Mouse (Mus musculus): ENCODE measurements around the gene Usp18. TPM values are rescaled to one million over a fixed set of nuclear protein-coding genes. Genes with fewer than 3 reads are reported as not detected.

Usp18 gene
- polyA plus RNA-seq, 1 experiment, result 4.3 TPM

GRCm38 (mm10) chr6:121215336-121215735 is 30.4 kb upstream of the Usp18 start:
- TF ChIP-seq POLR2A (IDR thresholded peaks at IDR 0.05; ENCODE audit: insufficient read depth, low read length) (no peak), EP300 (IDR thresholded peaks at IDR 0.05; ENCODE audit: insufficient read depth, low read depth, low read length) (no peak), CTCF (IDR thresholded peaks at IDR 0.05; ENCODE audit: low read depth, low read length) (no peak)
- peaks cover 4% of the 10 kb centered on the region for H3K4me1 ChIP-seq (ENCODE audit: control insufficient read depth, insufficient read depth, low read length)
- no peak overlapping the region for H3K9ac ChIP-seq (ENCODE audit: low read depth, poor library complexity, severe bottlenecking)
- no peaks in the 10 kb centered on the region for H3K27me3 ChIP-seq (ENCODE audit: control insufficient read depth, insufficient read depth, low read length, poor library complexity, severe bottlenecking)
- no peaks in the 10 kb centered on the region for H3K9me3 ChIP-seq (replicated peaks; ENCODE audit: control insufficient read depth, insufficient read depth, low read length, poor library complexity, severe bottlenecking)
- H3K4me3 ChIP-seq (ENCODE audit: low read depth, low read length), result no peak overlapping the region
- H3K27ac ChIP-seq (ENCODE audit: insufficient read depth, low read length), result no peak overlapping the region
- H3K36me3 ChIP-seq (ENCODE audit: control insufficient read depth, insufficient read depth, low read length, poor library complexity, severe bottlenecking), result no peaks in the 10 kb centered on the region

- Histone ChIP-seq H3K4me1 (ENCODE audit: control insufficient read depth, insufficient read depth, low read length) (peaks cover 4% of the 10 kb centered on the region), H3K9ac (ENCODE audit: low read depth, poor library complexity, severe bottlenecking) (no peak overlapping the region), H3K36me3 (ENCODE audit: control insufficient read depth, insufficient read depth, low read length, poor library complexity, severe bottlenecking) (no peaks in the 10 kb centered on the region), H3K4me3 (ENCODE audit: low read depth, low read length) (no peak overlapping the region), H3K9me3 (replicated peaks; ENCODE audit: control insufficient read depth, insufficient read depth, low read length, poor library complexity, severe bottlenecking) (no peaks in the 10 kb centered on the region), H3K27ac (ENCODE audit: insufficient read depth, low read length) (no peak overlapping the region), H3K27me3 (ENCODE audit: control insufficient read depth, insufficient read depth, low read length, poor library complexity, severe bottlenecking) (no peaks in the 10 kb centered on the region)
- TF ChIP-seq EP300 (IDR thresholded peaks at IDR 0.05; ENCODE audit: insufficient read depth, low read depth, low read length) (no peak), POLR2A (IDR thresholded peaks at IDR 0.05; ENCODE audit: insufficient read depth, low read length) (no peak), CTCF (IDR thresholded peaks at IDR 0.05; ENCODE audit: low read depth, low read length) (no peak)
Measured at GRCm38 (mm10) chr6:121215896-121216295, 29.8 kb upstream of the Usp18 start.

GRCm38 (mm10) chr6:121216589-121217255 is 29.0 kb upstream of the Usp18 start:
- Histone ChIP-seq H3K9me3 (replicated peaks; ENCODE audit: control insufficient read depth, insufficient read depth, low read length, poor library complexity, severe bottlenecking) (no peaks in the 10 kb centered on the region), H3K9ac (ENCODE audit: low read depth, poor library complexity, severe bottlenecking) (no peak overlapping the region), H3K27ac (ENCODE audit: insufficient read depth, low read length) (no peak overlapping the region), H3K4me1 (ENCODE audit: control insufficient read depth, insufficient read depth, low read length) (peaks cover 2% of the 10 kb centered on the region), H3K4me3 (ENCODE audit: low read depth, low read length) (no peak overlapping the region), H3K27me3 (ENCODE audit: control insufficient read depth, insufficient read depth, low read length, poor library complexity, severe bottlenecking) (no peaks in the 10 kb centered on the region), H3K36me3 (ENCODE audit: control insufficient read depth, insufficient read depth, low read length, poor library complexity, severe bottlenecking) (no peaks in the 10 kb centered on the region)
- TF ChIP-seq EP300 (IDR thresholded peaks at IDR 0.05; ENCODE audit: insufficient read depth, low read depth, low read length) (no peak), POLR2A (IDR thresholded peaks at IDR 0.05; ENCODE audit: insufficient read depth, low read length) (no peak), CTCF (IDR thresholded peaks at IDR 0.05; ENCODE audit: low read depth, low read length) (no peak)

- Histone ChIP-seq H3K9me3 (replicated peaks; ENCODE audit: control insufficient read depth, insufficient read depth, low read length, poor library complexity, severe bottlenecking) (no peaks in the 10 kb centered on the region), H3K9ac (ENCODE audit: low read depth, poor library complexity, severe bottlenecking) (no peak overlapping the region), H3K27ac (ENCODE audit: insufficient read depth, low read length) (no peak overlapping the region), H3K4me3 (ENCODE audit: low read depth, low read length) (no peak overlapping the region), H3K36me3 (ENCODE audit: control insufficient read depth, insufficient read depth, low read length, poor library complexity, severe bottlenecking) (no peaks in the 10 kb centered on the region), H3K27me3 (ENCODE audit: control insufficient read depth, insufficient read depth, low read length, poor library complexity, severe bottlenecking) (no peaks in the 10 kb centered on the region), H3K4me1 (ENCODE audit: control insufficient read depth, insufficient read depth, low read length) (no peaks in the 10 kb centered on the region)
- TF ChIP-seq POLR2A (IDR thresholded peaks at IDR 0.05; ENCODE audit: insufficient read depth, low read length), result no peak
- no peak for TF ChIP-seq CTCF (IDR thresholded peaks at IDR 0.05; ENCODE audit: low read depth, low read length)
Measured at GRCm38 (mm10) chr6:121218002-121218401, 27.7 kb upstream of the Usp18 start.

DNA sequence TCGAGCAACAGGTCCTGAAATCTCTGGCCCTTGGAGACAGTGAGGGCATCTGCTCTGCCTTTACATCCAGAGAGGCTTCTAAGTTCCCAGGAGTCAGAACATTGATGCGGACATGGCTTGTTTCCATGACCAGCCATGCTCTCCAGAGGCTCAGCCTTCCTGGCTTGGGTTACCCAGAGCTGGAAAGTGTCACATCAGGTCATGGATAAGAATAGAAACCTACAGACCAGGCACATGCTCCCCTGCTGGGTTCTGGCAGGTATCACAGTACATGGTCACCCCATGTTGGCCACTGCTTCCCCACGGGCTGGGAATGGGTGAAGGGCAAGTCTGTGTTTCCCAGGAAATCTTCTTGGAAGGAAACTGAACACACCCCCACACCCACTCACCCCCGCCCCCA is 26.3 kb upstream of the Usp18 start:
- H3K4me3 ChIP-seq (ENCODE audit: low read depth, low read length), result no peak overlapping the region
- no peaks in the 10 kb centered on the region for H3K4me1 ChIP-seq (ENCODE audit: control insufficient read depth, insufficient read depth, low read length)
- H3K27me3 ChIP-seq (ENCODE audit: control insufficient read depth, insufficient read depth, low read length, poor library complexity, severe bottlenecking), result no peaks in the 10 kb centered on the region
- no peak overlapping the region for H3K27ac ChIP-seq (ENCODE audit: insufficient read depth, low read length)
- no peaks in the 10 kb centered on the region for H3K36me3 ChIP-seq (ENCODE audit: control insufficient read depth, insufficient read depth, low read length, poor library complexity, severe bottlenecking)
- no peaks in the 10 kb centered on the region for H3K9me3 ChIP-seq (replicated peaks; ENCODE audit: control insufficient read depth, insufficient read depth, low read length, poor library complexity, severe bottlenecking)
- TF ChIP-seq POLR2A (IDR thresholded peaks at IDR 0.05; ENCODE audit: insufficient read depth, low read length) (no peak), EP300 (IDR thresholded peaks at IDR 0.05; ENCODE audit: insufficient read depth, low read depth, low read length) (no peak), CTCF (IDR thresholded peaks at IDR 0.05; ENCODE audit: low read depth, low read length) (no peak)
- no peak overlapping the region for H3K9ac ChIP-seq (ENCODE audit: low read depth, poor library complexity, severe bottlenecking)

- no peak for TF ChIP-seq CTCF (IDR thresholded peaks at IDR 0.05; ENCODE audit: low read depth, low read length)
- TF ChIP-seq EP300 (IDR thresholded peaks at IDR 0.05; ENCODE audit: insufficient read depth, low read depth, low read length), result no peak
- no peak for TF ChIP-seq POLR2A (IDR thresholded peaks at IDR 0.05; ENCODE audit: insufficient read depth, low read length)
- no peaks in the 10 kb centered on the region for H3K9me3 ChIP-seq (replicated peaks; ENCODE audit: control insufficient read depth, insufficient read depth, low read length, poor library complexity, severe bottlenecking)
- H3K36me3 ChIP-seq (ENCODE audit: control insufficient read depth, insufficient read depth, low read length, poor library complexity, severe bottlenecking), result no peaks in the 10 kb centered on the region
- H3K9ac ChIP-seq (ENCODE audit: low read depth, poor library complexity, severe bottlenecking), result no peak overlapping the region
- H3K4me1 ChIP-seq (ENCODE audit: control insufficient read depth, insufficient read depth, low read length), result no peaks in the 10 kb centered on the region
- H3K27ac ChIP-seq (ENCODE audit: insufficient read depth, low read length), result no peak overlapping the region
- H3K27me3 ChIP-seq (ENCODE audit: control insufficient read depth, insufficient read depth, low read length, poor library complexity, severe bottlenecking), result no peaks in the 10 kb centered on the region
- H3K4me3 ChIP-seq (ENCODE audit: low read depth, low read length), result no peak overlapping the region
Measured at GRCm38 (mm10) chr6:121220181-121220580, 25.5 kb upstream of the Usp18 start.
